Mouse (Mus musculus): ENCODE results near the gene Ticam1. TPM values are rescaled to one million over a fixed set of nuclear protein-coding genes. Genes with fewer than 3 reads are reported as not detected.
"Not testable (repeated sequence)": the region's sequence is repeated elsewhere in the genome, so short reads cannot be mapped to it uniquely, and the experiment has no call there.

The Ticam1 gene
- polyA plus RNA-seq, 1 experiment from 2014 or later: 11.3 TPM

- Histone ChIP-seq H3K27me3 (replicated peaks; ENCODE audit: control insufficient read depth, insufficient read depth, low read length) (no peaks in the 10 kb centered on the region), H3K4me1 (replicated peaks; ENCODE audit: control insufficient read depth, insufficient read depth, low read length) (peaks cover 11% of the 10 kb centered on the region), H3K9me3 (ENCODE audit: control insufficient read depth, low read length) (no peaks in the 10 kb centered on the region), H3K9ac (ENCODE audit: low read length) (no peak overlapping the region), H3K27ac (ENCODE audit: low read depth) (no peak overlapping the region), H3K36me3 (ENCODE audit: control insufficient read depth, insufficient read depth, low read length) (peaks cover 51% of the 10 kb centered on the region), H3K4me2 (ENCODE audit: low read length) (no peak overlapping the region), H3K4me3 (ENCODE audit: low read depth, low read length) (no peak overlapping the region)
- 83% methylated on average over 3 of the region's 3 CpGs for WGBS
- ATAC-seq (replicated peaks; ENCODE audit: low FRiP score, low TSS enrichment, low read depth): no peak
- DNase-seq (ENCODE audit: low spot score): no peak
Measured at GRCm38 (mm10) chr17:56262645-56263094, 13.9 kb downstream of the Ticam1 start.

GRCm38 (mm10) chr17:56261166-56261565 is 15.4 kb downstream of the Ticam1 start:
- Histone ChIP-seq H3K27me3 (replicated peaks; ENCODE audit: control insufficient read depth, insufficient read depth, low read length) (no peaks in the 10 kb centered on the region), H3K27ac (ENCODE audit: low read depth) (no peak overlapping the region), H3K4me3 (ENCODE audit: low read depth, low read length) (no peak overlapping the region), H3K9ac (ENCODE audit: low read length) (no peak overlapping the region), H3K9me3 (ENCODE audit: control insufficient read depth, low read length) (no peaks in the 10 kb centered on the region), H3K36me3 (ENCODE audit: control insufficient read depth, insufficient read depth, low read length) (peaks cover 51% of the 10 kb centered on the region), H3K4me1 (replicated peaks; ENCODE audit: control insufficient read depth, insufficient read depth, low read length) (peaks cover 14% of the 10 kb centered on the region), H3K4me2 (ENCODE audit: low read length) (no peak overlapping the region)
- WGBS: 72% methylated on average over 3 of the region's 3 CpGs
- no peak for DNase-seq (ENCODE audit: low spot score)
- no peak for ATAC-seq (replicated peaks; ENCODE audit: low FRiP score, low TSS enrichment, low read depth)

GRCm38 (mm10) chr17:56259301-56260037 is 17.1 kb downstream of the Ticam1 start:
- H3K9ac ChIP-seq (ENCODE audit: low read length): no peak overlapping the region
- peaks cover 47% of the 10 kb centered on the region for H3K36me3 ChIP-seq (ENCODE audit: control insufficient read depth, insufficient read depth, low read length)
- ATAC-seq (replicated peaks; ENCODE audit: low FRiP score, low TSS enrichment, low read depth) (no peak), DNase-seq (ENCODE audit: low spot score) (no peak)
- H3K27me3 ChIP-seq (replicated peaks; ENCODE audit: control insufficient read depth, insufficient read depth, low read length): no peaks in the 10 kb centered on the region
- H3K27ac ChIP-seq (ENCODE audit: low read depth): no peak overlapping the region
- H3K4me2 ChIP-seq (ENCODE audit: low read length): no peak overlapping the region
- H3K4me3 ChIP-seq (ENCODE audit: low read depth, low read length): no peak overlapping the region
- H3K9me3 ChIP-seq (ENCODE audit: control insufficient read depth, low read length): no peaks in the 10 kb centered on the region
- WGBS: 92% methylated on average over 10 of the region's 10 CpGs
- H3K4me1 ChIP-seq (replicated peaks; ENCODE audit: control insufficient read depth, insufficient read depth, low read length): peaks cover 14% of the 10 kb centered on the region

GRCm38 (mm10) chr17:56258812-56259211 is 17.8 kb downstream of the Ticam1 start:
- H3K4me1 ChIP-seq (replicated peaks; ENCODE audit: control insufficient read depth, insufficient read depth, low read length): peaks cover 14% of the 10 kb centered on the region
- H3K4me2 ChIP-seq (ENCODE audit: low read length): peak overlapping the region; percentile 11; the same call in 1 of the 2 replicates
- H3K27me3 ChIP-seq (replicated peaks; ENCODE audit: control insufficient read depth, insufficient read depth, low read length); DNase-seq (ENCODE audit: low spot score); H3K9ac ChIP-seq (ENCODE audit: low read length); H3K9me3 ChIP-seq (ENCODE audit: control insufficient read depth, low read length); ATAC-seq (replicated peaks; ENCODE audit: low FRiP score, low TSS enrichment, low read depth); H3K27ac ChIP-seq (ENCODE audit: low read depth); H3K4me3 ChIP-seq (ENCODE audit: low read depth, low read length): not testable (repeated sequence)
- WGBS: 62% methylated on average over 2 of the region's 2 CpGs
- peaks cover 47% of the 10 kb centered on the region for H3K36me3 ChIP-seq (ENCODE audit: control insufficient read depth, insufficient read depth, low read length)

GRCm38 (mm10) chr17:56258269-56258668 is 18.3 kb downstream of the Ticam1 start:
- Histone ChIP-seq H3K36me3 (ENCODE audit: control insufficient read depth, insufficient read depth, low read length) (peaks cover 47% of the 10 kb centered on the region), H3K4me1 (replicated peaks; ENCODE audit: control insufficient read depth, insufficient read depth, low read length) (peaks cover 14% of the 10 kb centered on the region)
- H3K27me3 ChIP-seq (replicated peaks; ENCODE audit: control insufficient read depth, insufficient read depth, low read length); H3K9me3 ChIP-seq (ENCODE audit: control insufficient read depth, low read length); H3K4me2 ChIP-seq (ENCODE audit: low read length); H3K27ac ChIP-seq (ENCODE audit: low read depth); DNase-seq (ENCODE audit: low spot score); ATAC-seq (replicated peaks; ENCODE audit: low FRiP score, low TSS enrichment, low read depth); H3K4me3 ChIP-seq (ENCODE audit: low read depth, low read length); H3K9ac ChIP-seq (ENCODE audit: low read length): not testable (repeated sequence)
- WGBS: 94% methylated on average over 19 of the region's 19 CpGs

GRCm38 (mm10) chr17:56257181-56257894 is 19.2 kb downstream of the Ticam1 start:
- Histone ChIP-seq H3K27ac (ENCODE audit: low read depth) (no peak overlapping the region), H3K9me3 (ENCODE audit: control insufficient read depth, low read length) (no peaks in the 10 kb centered on the region), H3K4me3 (ENCODE audit: low read depth, low read length) (peak overlapping the region; percentile 74), H3K4me2 (ENCODE audit: low read length) (peak overlapping the region; percentile 87), H3K4me1 (replicated peaks; ENCODE audit: control insufficient read depth, insufficient read depth, low read length) (peaks cover 14% of the 10 kb centered on the region), H3K36me3 (ENCODE audit: control insufficient read depth, insufficient read depth, low read length) (peaks cover 41% of the 10 kb centered on the region), H3K9ac (ENCODE audit: low read length) (peak overlapping the region; percentile 53), H3K27me3 (replicated peaks; ENCODE audit: control insufficient read depth, insufficient read depth, low read length) (no peaks in the 10 kb centered on the region)
- DNase-seq (ENCODE audit: low spot score) (no peak), ATAC-seq (replicated peaks; ENCODE audit: low FRiP score, low TSS enrichment, low read depth) (no peak)
- 9% methylated on average over 55 of the region's 58 CpGs for WGBS

- Histone ChIP-seq H3K9ac (ENCODE audit: low read length) (peak within 1 kb of the TSS; percentile 53), H3K4me1 (replicated peaks; ENCODE audit: control insufficient read depth, insufficient read depth, low read length) (peaks cover 16% of the 10 kb centered on the region), H3K4me3 (ENCODE audit: low read depth, low read length) (peak within 1 kb of the TSS; percentile 74), H3K4me2 (ENCODE audit: low read length) (peak within 1 kb of the TSS; percentile 87), H3K36me3 (ENCODE audit: control insufficient read depth, insufficient read depth, low read length) (peaks cover 33% of the 10 kb centered on the region), H3K27me3 (replicated peaks; ENCODE audit: control insufficient read depth, insufficient read depth, low read length) (no peaks in the 10 kb centered on the region), H3K27ac (ENCODE audit: low read depth) (peak within 1 kb of the TSS; percentile 94), H3K9me3 (ENCODE audit: control insufficient read depth, low read length) (no peaks in the 10 kb centered on the region)
- WGBS: under 1% methylated on average over 28 of the region's 28 CpGs
- DNase-seq (ENCODE audit: low spot score) (peak; percentile 89), ATAC-seq (replicated peaks; ENCODE audit: low FRiP score, low TSS enrichment, low read depth) (peak; percentile 88)
Measured at GRCm38 (mm10) chr17:56256239-56256881, 20.2 kb downstream of the Ticam1 start, which contains the start of gene Fem1a. Gene Fem1a, plus strand, starts transcription at chr17:56256810.

- DNase-seq (ENCODE audit: low spot score) (peak; percentile 95), ATAC-seq (replicated peaks; ENCODE audit: low FRiP score, low TSS enrichment, low read depth) (peak; percentile 90)
- Histone ChIP-seq H3K27me3 (replicated peaks; ENCODE audit: control insufficient read depth, insufficient read depth, low read length) (no peaks in the 10 kb centered on the region), H3K9ac (ENCODE audit: low read length) (peak overlapping the region; percentile 51; the same call in 1 of the 2 replicates), H3K4me3 (ENCODE audit: low read depth, low read length) (peak overlapping the region; percentile 74), H3K4me2 (ENCODE audit: low read length) (peak overlapping the region; percentile 75), H3K4me1 (replicated peaks; ENCODE audit: control insufficient read depth, insufficient read depth, low read length) (peaks cover 21% of the 10 kb centered on the region), H3K36me3 (ENCODE audit: control insufficient read depth, insufficient read depth, low read length) (peaks cover 28% of the 10 kb centered on the region), H3K27ac (ENCODE audit: low read depth) (peak overlapping the region; percentile 94), H3K9me3 (ENCODE audit: control insufficient read depth, low read length) (no peaks in the 10 kb centered on the region)
- WGBS: under 1% methylated on average over 32 of the region's 32 CpGs
Measured at GRCm38 (mm10) chr17:56255863-56256238, 20.7 kb downstream of the Ticam1 start.

Measured in intestine, embryonic 14.5 days (tissue).